Mouse (Mus musculus): ENCODE measurements at regions not wholly inside any gene's neighbourhood (a gene's known extent, or its start where the extent isn't known, plus 50 kb on each side); places are given as distances from the start of the nearest gene placed in this dataset.
A peak's percentile ranks its signal among the peaks of the same experiment; 100 is the strongest.
"Not testable (repeated sequence)": the region's sequence is repeated elsewhere in the genome, so short reads cannot be mapped to it uniquely, and the experiment has no call there.

DNA sequence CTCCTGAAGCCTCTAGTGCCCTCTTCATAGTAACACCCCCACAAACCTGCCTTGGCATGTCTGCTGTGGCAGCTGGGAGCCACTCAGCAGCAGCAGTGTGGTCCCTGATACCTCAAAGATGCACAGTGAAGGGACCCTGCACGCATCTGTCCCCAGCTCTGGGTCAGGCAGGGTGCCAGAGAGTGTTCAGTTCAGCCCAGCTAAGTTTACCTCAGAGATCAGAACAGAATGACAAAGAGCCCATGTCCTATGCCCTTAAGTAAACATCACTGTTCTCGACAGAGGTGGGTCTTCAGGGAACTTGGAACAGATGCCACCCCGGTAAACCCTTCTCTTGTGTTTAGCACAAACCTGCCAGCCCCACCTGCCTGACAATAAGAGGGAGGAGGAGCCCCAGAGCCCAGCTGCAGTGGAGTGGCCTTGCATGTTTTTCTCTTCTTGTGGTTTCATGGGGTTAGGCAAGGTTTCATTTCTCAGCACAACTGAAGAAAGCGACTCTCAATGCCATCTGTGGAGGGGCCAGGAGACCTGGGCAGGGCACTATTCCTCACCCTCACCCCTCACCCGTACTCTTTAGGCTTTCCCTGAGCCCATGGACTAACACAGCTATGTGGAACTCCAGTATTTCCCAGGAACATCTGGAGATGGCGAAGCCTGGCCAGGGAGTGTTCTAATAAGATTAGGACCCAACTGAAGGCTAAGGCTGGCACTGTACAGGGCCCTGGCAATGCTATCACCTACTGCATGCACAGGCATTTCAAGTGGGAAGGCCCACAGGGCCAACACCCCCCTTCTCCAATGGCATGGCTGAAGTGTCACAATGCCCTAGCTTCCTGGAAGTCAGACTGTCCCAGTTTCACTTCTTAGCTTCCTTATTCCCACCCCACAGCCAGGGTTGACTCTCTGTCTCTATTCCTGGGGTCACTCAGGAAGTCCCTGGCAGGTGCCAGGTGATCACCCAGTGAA is 60.6 kb upstream of the Klf13 start:
- peak; percentile 72 to 74 for DNase-seq (ENCODE audit: low read depth in 2 of 2, low spot score in 2 of 2)

DNA sequence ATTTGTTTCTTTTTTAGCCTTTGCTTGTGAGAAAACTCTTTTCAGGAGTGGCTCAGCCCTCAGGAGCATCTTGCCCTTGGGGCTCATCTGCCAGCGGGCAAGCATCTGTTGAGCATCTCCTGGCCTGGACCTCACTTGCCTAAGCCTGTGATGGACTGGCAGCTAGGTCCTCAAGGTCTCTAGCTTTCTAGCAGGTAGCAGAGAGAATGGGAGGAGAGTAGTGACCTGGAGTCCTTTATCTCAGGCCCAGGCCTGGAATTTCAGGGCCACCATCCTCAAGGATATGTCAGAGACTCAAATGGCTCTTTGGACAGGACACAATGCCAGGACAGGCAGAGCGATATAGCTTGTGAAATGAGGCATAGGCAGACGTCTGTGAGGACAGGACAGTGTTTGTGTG is 59.3 kb upstream of the Klf13 start:
- no peak for DNase-seq (ENCODE audit: low read depth in 2 of 2, low spot score in 2 of 2)

DNA sequence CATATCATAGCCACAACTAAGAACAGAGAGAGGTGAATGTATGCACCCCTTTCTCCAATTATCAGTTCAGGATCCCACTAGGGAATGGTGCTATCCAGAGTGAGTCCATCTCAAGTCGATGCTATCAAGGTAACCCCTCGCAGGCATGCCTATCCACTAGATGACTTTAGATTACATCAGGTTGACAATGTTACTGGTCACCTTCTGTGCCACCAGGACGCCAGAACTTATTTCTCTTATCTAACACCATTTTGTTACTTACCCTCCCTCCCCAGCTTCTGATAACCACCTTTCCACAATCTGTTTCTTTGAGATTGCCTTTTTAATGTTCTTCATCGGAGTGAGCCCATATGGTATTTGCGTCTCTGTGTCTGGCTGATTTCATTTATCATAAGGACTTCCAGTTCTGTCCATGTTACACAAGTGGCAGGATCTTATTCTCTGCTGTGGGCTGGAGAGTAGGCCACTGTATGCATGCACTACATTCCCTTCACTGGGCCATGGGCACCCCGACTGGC is 57.9 kb upstream of the Klf13 start:
- DNase-seq (ENCODE audit: low read depth in 2 of 2, low spot score in 2 of 2): no peak

DNA sequence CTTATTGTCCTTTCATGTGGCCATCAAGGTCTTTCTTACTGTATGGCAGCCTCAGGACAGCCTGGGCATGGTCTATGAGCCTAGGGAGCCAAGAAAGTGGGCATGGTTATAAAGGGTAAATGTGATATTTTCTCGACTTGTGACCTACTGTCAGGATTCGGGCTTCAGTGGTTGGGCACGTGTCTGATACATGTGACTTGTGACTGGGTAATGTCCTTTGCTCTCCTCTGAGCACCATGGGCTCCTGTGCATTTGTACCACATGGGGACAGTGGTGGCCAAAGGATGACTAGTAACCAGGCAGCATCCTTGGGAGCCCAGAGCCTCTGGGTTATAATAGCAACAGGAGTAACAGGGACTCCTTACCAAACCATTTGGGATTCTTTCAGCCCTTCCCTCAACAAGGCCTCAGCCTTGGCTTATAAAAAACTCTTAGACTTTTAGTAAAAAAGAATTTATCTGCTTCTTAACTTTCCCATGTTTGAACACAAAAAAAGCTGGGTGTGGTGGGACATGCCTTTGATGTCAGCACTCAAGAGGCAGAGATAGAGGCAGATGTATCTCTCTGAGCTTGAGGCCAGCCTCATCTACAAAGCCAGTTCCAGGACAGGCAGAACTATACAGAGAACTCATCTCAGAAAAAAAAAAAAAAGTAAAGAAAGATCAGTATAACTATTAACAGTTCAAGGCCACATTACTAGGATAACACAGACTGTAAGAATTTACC is 56.7 kb upstream of the Klf13 start:
- no peak for DNase-seq (ENCODE audit: low read depth in 2 of 2, low spot score in 2 of 2)

DNA sequence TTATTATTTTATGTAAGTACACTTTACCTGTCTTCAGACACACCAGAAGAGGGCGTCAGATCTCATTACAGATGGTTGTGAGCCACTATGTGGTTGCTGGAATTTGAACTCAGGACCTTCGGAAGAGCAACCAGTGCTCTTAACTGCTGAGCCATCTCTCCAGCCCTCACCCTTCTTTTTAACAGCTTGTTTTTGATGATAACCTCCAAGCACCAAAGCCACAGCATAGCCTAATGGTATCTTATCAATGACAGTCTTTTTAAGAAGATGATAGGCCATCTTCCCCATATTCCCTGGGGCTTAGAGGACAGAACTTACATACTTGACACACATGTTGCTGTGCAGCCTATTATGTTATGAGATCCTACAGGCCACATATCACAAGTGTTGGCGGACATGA is 56.1 kb upstream of the Klf13 start:
- DNase-seq (ENCODE audit: low read depth in 2 of 2, low spot score in 2 of 2): not testable (repeated sequence)

DNA sequence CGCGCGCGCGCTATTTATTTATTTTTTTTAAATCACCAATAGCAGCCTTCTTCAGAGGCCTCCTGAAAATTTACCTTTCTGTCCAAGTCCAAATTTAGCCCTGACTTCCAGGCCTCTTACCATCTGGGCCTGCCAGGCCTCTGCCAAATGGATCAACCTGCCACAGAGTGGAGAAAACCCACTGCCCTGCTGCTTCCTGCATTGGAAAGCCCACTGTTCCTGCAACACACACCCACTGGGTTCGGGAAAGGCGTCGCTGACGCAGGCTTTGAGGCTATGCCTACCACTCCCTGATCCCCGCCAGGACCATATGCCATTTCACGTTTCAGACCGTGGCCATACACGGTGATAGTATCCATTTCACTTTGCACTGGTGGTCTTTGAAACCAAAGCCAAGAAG is 53.4 kb upstream of the Klf13 start:
- DNase-seq (ENCODE audit: low read depth in 2 of 2, low spot score in 2 of 2): no peak

DNA sequence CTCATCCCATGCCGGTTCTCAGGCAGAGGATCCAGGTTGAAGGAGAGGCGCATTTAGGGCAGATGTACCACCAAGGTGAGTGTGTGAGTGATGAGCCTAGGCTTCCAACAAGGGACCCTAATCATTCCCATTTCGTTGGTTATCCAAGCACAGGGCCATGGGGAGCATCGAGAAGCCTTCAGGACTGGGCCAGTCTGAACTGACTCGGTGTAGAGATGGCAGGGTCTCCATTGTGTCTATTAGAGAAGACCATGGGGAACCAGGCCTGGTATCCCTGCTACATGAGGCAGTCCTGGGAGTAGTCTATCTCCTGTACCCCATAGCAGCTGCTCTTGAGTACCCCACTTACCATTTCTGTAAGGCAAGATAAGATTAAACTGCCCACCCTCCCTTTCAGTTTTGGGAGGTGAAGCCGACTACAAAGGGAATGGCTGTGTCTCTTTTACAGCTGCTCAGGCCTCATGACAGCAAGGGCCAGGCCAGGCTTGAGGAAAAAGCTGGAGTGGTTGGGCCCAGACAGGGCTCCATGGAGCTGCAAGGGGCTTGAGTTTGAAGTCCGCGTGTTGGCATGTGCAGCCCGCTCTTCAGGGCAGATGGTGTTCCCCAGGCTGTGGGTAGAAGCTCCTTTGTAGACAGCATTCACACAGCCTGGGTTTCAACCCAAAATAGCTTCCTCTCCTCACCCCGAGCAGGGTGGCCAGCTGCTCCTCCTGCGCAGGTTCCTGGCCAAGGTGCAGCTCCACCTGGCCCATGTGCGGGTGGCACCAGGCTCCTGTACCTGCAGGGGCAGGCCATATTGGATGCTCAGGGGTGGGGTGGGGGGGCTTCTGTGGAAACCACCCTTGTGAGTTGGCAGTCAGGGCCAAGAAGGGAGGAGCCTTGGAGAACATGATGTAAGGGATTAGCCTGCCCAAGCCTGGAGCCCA is 52.6 kb upstream of the Klf13 start:
- DNase-seq (ENCODE audit: low read depth in 2 of 2, low spot score in 2 of 2): peak in 1 of 2 experiments; percentile 35

DNA sequence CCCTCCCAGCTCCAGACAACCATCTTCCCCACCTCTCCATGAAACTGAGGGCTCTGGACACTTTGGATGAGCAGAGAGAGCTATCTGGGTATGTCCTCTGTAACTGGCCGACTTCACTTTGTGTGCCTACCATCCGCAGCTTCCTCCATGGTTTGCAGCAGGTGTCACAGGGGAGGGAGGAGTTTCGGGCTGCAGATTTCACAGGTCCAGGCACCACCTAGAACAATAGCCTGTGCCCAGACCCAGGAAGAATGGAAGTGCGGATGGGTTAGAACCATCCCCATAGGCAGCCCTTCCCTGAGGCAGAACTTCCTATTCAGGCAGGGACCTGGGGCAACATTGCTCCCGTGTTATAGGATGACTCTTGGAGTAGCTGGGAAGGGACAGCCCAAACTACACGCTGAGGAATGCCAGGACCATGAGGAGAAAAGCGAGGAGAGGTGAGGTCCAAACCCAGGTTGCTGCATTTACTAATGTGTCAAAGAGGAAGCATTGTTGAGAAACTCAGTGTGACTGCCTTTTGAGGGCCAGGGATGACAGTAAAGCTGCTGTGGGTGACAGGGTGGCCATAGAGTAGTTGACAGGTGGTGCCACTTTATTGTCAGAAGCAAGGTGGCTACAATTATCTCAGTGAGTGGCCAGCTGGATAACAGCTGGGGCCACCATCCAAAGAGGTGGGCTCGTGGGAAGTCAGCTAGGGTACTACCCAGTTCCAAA is 51.8 kb upstream of the Klf13 start:
- DNase-seq (ENCODE audit: low read depth in 2 of 2, low spot score in 2 of 2): no peak

DNA sequence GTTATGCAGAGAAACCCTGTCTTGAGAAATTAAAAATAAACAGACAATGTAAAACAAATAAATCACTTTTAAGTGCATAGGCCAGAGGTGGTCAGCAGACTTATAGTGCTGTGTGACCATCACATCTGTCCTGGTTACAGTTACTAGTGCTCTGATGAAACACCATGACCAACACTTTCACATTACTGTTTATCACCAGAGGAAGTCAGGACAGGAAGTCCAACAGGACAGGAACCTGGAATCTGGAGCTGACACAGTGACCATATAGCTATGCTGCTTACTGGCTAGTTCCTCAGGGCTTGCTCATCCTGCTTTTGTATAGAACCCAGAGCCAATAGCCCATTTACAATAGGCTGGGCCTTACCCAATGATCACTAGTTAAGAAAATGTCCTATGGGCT is 51.0 kb upstream of the Klf13 start:
- no peak for DNase-seq (ENCODE audit: low read depth in 2 of 2, low spot score in 2 of 2)
